Mouse (Mus musculus) frontal cortex, postnatal 10 days (tissue): ENCODE measurements at regions not wholly inside any gene's neighbourhood (a gene's known extent, or its start where the extent isn't known, plus 50 kb on each side); places are given as distances from the start of the nearest gene placed in this dataset.

ENCODE experiments used
- DNase-seq, 2 experiments: peaks; one replicate each; pipeline ENCODE4 v3.0.0; 2022; ENCODE audit warnings: low spot score in 2 of 2, mixed read lengths in 1 of 2

DNA sequence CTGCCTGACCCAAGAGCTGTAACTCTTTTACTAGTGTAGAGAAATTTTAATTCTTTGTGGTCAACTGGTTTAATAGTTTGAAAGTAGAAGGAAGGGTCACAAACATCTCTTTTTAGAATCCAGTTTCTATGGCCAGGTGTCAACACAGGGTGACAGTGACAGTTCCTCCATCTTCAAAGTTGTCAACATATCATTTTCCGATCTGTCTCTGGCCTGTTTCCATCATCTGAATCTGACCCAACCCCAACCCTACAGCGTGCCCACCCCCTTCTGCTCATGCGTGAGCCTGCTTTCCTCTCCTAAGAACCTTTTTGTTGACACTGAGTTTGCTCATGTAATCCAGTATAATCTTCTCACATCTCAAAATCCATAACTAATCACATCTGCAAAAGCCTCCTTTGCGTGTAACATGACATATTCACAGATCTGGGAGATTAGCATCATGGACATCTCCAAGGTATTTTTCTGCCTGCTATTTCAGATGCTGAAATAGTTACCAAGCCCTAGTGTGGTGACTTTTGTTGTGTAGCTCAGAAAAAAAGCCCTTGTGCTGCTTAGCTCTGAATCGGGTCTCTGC lies 168.4 kb downstream of the B3gnt2 start:
- no peak for DNase-seq

DNA sequence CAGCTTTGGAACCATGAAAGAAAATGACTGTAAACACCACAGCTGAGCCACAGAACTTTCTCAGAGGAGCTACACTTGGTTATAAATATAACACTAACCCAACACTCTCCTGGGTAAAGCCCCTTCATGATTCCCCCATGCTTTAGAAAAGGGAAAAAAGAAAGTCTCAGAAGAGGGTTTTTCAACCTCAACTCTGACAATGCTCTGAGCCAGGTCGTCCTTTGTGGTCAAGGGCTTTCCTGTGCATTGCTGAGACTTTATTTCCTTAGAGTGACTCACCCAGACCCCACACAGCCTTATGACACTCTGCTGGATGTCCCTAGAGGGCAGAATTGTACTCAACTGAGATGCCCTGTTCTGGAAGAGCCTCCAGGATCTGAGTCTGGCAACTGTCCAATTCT lies 167.8 kb downstream of the B3gnt2 start:
- DNase-seq, result no peak

DNA sequence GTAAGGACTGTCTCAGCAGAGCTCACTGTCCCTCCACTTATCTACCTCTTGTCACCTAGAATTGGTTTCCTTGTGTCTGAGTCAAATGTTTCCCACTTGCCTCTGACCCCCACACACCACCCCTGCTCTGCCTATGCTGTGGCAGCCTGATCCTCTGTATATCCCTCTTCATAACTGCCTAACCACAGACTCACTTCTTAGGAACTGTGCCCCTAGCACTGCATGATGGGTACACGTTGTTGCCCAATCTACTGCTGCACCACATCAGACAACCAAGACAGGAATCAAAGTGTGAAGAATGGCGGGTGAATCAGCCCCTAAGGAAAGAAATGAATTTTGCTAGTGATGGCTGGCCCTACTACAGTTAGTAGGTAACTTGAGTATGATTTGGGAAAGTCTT lies 167.4 kb downstream of the B3gnt2 start:
- DNase-seq, result no peak

DNA sequence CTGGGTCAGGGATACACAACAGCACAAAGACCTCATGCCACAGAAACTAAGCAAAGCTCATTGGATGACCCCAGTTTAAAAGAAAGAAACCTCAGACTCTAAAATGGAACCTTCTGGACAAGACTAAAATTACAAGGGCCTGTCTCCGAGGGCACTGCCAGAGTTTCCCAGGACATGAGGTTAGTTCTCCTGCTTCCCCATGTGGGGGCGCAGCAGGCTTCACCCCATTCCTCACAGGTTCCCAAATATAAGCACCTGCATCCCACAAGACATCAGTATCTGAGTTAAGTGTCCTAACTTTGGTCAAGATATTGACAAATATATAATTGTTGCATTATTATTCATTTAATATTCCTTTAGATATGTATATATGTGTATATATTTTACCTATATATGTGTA lies 166.8 kb downstream of the B3gnt2 start:
- DNase-seq, result no peak

- DNase-seq, result no peak
Measured at GRCm38 (mm10) chr11:22694829-22695228, 165.9 kb downstream of the B3gnt2 start.

DNA sequence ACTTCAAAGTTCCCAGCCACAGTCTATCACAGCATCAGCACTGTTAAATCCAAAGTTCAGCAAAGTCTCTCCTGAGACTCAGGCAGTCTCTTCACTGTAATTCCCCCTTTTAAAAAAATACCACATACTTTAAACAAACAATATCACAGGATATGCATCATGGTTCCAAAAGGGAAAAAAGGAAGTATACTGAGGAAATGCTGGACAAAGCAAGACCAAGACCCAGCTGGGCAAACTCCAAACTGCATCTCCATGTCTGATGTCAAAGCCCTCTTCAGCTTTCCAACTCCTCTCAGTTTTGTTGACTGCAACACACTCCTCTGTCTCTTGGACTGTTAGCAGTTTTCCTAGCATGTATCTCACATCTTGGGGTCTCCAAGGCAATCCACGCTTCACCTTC lies 165.5 kb downstream of the B3gnt2 start:
- no peak for DNase-seq

DNA sequence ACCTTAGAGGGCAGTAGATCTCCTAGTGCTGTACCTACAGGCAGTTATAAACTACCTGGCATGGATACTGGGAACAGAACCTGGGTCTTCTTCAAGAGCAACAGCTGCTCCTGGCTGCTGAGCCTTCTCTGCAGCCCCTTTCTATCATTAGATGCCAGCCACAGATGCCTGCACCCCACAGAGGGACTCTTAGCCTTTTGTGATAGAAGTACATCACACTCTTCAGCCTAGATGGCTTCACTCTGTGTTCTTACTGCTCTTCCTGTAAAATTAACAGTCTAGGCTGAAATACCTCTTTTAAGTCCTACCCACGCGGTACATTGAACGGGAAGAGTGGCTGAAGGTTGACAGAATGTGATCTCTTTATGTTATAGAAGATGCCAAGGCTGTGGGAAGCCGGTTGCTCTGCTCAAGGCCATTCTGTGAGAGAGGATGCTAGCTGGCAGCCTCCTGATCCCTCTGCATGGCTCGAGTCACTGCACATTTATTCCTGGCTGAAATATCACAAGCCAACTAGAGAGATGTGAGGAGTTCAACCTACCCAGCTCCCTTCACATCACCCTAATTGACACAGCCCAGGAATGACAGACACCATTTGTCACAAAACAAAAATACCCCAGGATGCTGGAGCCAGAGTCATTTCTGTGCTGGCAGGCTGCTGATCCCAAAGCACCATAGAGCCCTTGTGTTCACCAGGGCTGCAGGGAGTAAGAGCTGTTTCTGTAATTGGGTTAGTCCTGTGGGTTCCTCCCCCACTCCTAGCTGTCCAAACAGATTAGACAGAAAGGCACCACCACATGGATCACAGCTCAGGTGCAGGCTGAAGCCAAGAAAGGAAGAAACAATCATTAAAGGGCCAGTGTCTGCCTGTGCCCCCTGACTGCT lies 162.5 kb downstream of the B3gnt2 start:
- no peak for DNase-seq

DNA sequence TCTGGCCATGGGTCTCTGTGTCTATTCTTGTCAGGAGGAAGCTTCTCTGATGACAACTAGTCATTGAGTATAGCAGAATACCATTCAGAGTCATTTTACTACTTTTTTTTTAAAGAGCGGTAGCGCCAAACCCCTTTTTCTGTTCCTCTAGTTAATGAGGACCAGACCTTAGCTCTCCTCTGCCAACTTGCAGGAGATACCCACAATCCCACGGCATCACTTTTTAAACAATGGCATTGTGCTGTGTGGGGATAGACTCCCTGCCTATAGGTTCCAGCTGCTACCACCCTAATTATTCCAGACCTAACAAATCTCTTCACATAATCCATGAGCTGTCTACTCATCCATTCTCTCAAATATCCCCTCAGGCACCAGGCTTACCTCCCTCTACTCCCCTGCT lies 154.7 kb downstream of the B3gnt2 start:
- DNase-seq, result no peak
